Mouse (Mus musculus) lung, embryonic 16.5 days (tissue): ENCODE measurements at regions not wholly inside any gene's neighbourhood (a gene's known extent, or its start where the extent isn't known, plus 50 kb on each side); places are given as distances from the start of the nearest gene placed in this dataset.

Source experiments
- ATAC-seq: fragments of 200-750 bp; cut with Nextera tagmentation; 2 replicates; pipeline ENCODE4 v1.8.0; 2017; ENCODE audit warnings: low read depth, mild to moderate bottlenecking, moderate library complexity
- H3K27ac ChIP-seq: fragments of 300-500 bp; sonication (generic); 2 replicates; pipeline ENCODE4 v1.5.1; 2014; ENCODE audit warnings: mild to moderate bottlenecking, control low read depth, low read length
- H3K27me3 ChIP-seq: fragments of 300-500 bp; sonication (generic); 2 replicates; pipeline ENCODE4 v1.6.1; 2014; ENCODE audit warnings: low read depth, low read length, mixed read lengths; ENCODE audit not compliant: control insufficient read depth, insufficient read depth
- H3K36me3 ChIP-seq: fragments of 300-500 bp; sonication (generic); 2 replicates; pipeline ENCODE4 v1.6.1; 2014; ENCODE audit warnings: low read length; ENCODE audit not compliant: control insufficient read depth, insufficient read depth
- H3K4me1 ChIP-seq: fragments of 300-500 bp; sonication (generic); replicated peaks from 2 replicates; pipeline ENCODE4 v1.6.1; 2014; ENCODE audit warnings: low read length, mixed read lengths; ENCODE audit not compliant: control insufficient read depth, insufficient read depth
- H3K4me2 ChIP-seq: fragments of 300-500 bp; sonication (generic); 2 replicates; pipeline ENCODE4 v1.6.1; 2014; ENCODE audit warnings: low read depth, low read length, control low read depth
- H3K4me3 ChIP-seq: fragments of 300-500 bp; sonication (generic); 2 replicates; pipeline ENCODE4 v1.5.1; 2014; ENCODE audit warnings: mild to moderate bottlenecking, low read length, control low read depth
- H3K9ac ChIP-seq: fragments of 300-500 bp; sonication (generic); 2 replicates; pipeline ENCODE4 v1.6.1; 2014; ENCODE audit warnings: low read length, control low read depth
- H3K9me3 ChIP-seq: fragments of 300-500 bp; sonication (generic); 2 replicates; pipeline ENCODE4 v1.6.1; 2016; ENCODE audit warnings: low read length; ENCODE audit not compliant: control insufficient read depth
- WGBS: fragments of 180-500 bp; shearing (Covaris S2); extraction: QIAGEN DNeasy Blood & Tissue Kit; methylation state at CpG from one replicate; pipeline ENCODE4 v1.1.7; 2014; 5-methylcytosine and 5-hydroxymethylcytosine counted together

DNA sequence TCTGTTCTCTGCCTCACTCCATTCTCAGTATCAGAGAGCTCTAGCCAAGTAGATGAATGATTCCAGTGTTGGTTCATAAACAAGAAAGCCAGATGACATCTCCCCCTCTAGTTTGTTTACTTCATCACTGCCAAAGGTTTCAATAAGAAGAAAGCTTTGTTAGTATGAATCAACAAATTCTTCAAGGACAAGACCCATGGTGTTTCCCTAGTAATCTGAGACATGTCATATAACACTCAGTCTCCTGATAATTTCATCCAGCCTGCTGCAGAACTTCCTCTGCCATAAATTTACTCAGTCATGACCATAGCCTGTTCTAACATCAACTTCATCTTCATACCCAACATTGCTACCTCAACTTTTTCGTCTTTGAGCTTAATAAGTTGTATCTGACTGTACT, 1372.5 kb downstream of the Pla2g4a start:
- ATAC-seq: peak; percentile 73
- Histone ChIP-seq H3K27ac (no peak overlapping the region), H3K36me3 (no peaks in the 10 kb centered on the region), H3K4me3 (no peak overlapping the region), H3K27me3 (no peaks in the 10 kb centered on the region), H3K4me1 (no peaks in the 10 kb centered on the region), H3K9me3 (peaks cover 3% of the 10 kb centered on the region; the same call in 1 of the 2 replicates), H3K9ac (no peak overlapping the region), H3K4me2 (no peak overlapping the region)
- WGBS: 35% methylated on average over 1 of the region's 1 CpGs

GRCm38 (mm10) chr1:148579873-148580445, 1381.1 kb downstream of the Pla2g4a start:
- Histone ChIP-seq H3K4me1 (no peaks in the 10 kb centered on the region), H3K9me3 (no peaks in the 10 kb centered on the region), H3K36me3 (no peaks in the 10 kb centered on the region), H3K4me3 (no peak overlapping the region), H3K27ac (no peak overlapping the region), H3K9ac (no peak overlapping the region), H3K4me2 (no peak overlapping the region), H3K27me3 (no peaks in the 10 kb centered on the region)
- peak; percentile 80 for ATAC-seq
- 55% methylated on average over 2 of the region's 2 CpGs for WGBS

GRCm38 (mm10) chr1:148569063-148569462, 1392.0 kb downstream of the Pla2g4a start:
- 78% methylated on average over 2 of the region's 2 CpGs for WGBS
- no peaks in the 10 kb centered on the region for H3K36me3 ChIP-seq
- H3K4me3 ChIP-seq: no peak overlapping the region
- H3K4me2 ChIP-seq: no peak overlapping the region
- H3K27ac ChIP-seq: no peak overlapping the region
- no peaks in the 10 kb centered on the region for H3K9me3 ChIP-seq
- H3K4me1 ChIP-seq: no peaks in the 10 kb centered on the region
- H3K27me3 ChIP-seq: no peaks in the 10 kb centered on the region
- no peak for ATAC-seq
- no peak overlapping the region for H3K9ac ChIP-seq
